Mouse (Mus musculus): ENCODE results near the gene Dhx33. TPM values are rescaled to one million over a fixed set of nuclear protein-coding genes. Genes with fewer than 3 reads are reported as not detected.

The Dhx33 gene
- total RNA-seq, 2 experiments from 2014 or later = 18.8 to 20.6 TPM

GRCm38 (mm10) chr11:71003611-71004315, 474 bp downstream of the Dhx33 start:
- intact Hi-C loops (cut with DNase I) = loop anchor here (1.0 kb wide), 1 partner anchor 20 kb away; the partner anchor contains the start of gene C1qbp
- peak in 1 of 2 experiments; percentile 48 for DNase-seq (ENCODE audit: low spot score in 2 of 2)

GRCm38 (mm10) chr11:71001167-71001566, 3.1 kb downstream of the Dhx33 start:
- intact Hi-C loops (cut with DNase I) = no loop called here
- DNase-seq (ENCODE audit: low spot score in 2 of 2) = peak in 1 of 2 experiments; percentile 28

GRCm38 (mm10) chr11:70982557-70983228, 21.5 kb downstream of the Dhx33 start, which contains the start of gene C1qbp:
Gene C1qbp, minus strand, starts transcription at chr11:70983026.
- DNase-seq (ENCODE audit: low spot score in 2 of 2) = peak; percentile 92 to 94
- intact Hi-C loops (cut with DNase I) = loop anchor here (1.0 kb wide), 1 partner anchor 22 kb away; the partner anchor contains the start of gene Dhx33

- DNase-seq (ENCODE audit: low spot score in 2 of 2) = no peak
- intact Hi-C loops (cut with DNase I) = no loop called here
These were observed 22.2 kb downstream of the Dhx33 start for GRCm38 (mm10) chr11:70982030-70982429.

GRCm38 (mm10) chr11:70980751-70981510, 23.3 kb downstream of the Dhx33 start:
- DNase-seq (ENCODE audit: low spot score in 2 of 2) = no peak
- intact Hi-C loops (cut with DNase I) = no loop called here

GRCm38 (mm10) chr11:70980232-70980631, 24.0 kb downstream of the Dhx33 start:
- no peak for DNase-seq (ENCODE audit: low spot score in 2 of 2)
- intact Hi-C loops (cut with DNase I) = no loop called here

- intact Hi-C loops (cut with DNase I) = no loop called here
- no peak for DNase-seq (ENCODE audit: low spot score in 2 of 2)
These were observed 26.9 kb downstream of the Dhx33 start for GRCm38 (mm10) chr11:70977293-70977692.

GRCm38 (mm10) chr11:70975193-70975592, 29.0 kb downstream of the Dhx33 start:
- DNase-seq (ENCODE audit: low spot score in 2 of 2) = peak in 1 of 2 experiments; percentile 36
- intact Hi-C loops (cut with DNase I) = no loop called here

GRCm38 (mm10) chr11:70973947-70974346, 30.3 kb downstream of the Dhx33 start:
- intact Hi-C loops (cut with DNase I) = no loop called here
- no peak for DNase-seq (ENCODE audit: low spot score in 2 of 2)

- DNase-seq (ENCODE audit: low spot score in 2 of 2) = no peak
- intact Hi-C loops (cut with DNase I) = no loop called here
These were observed 31.7 kb downstream of the Dhx33 start for GRCm38 (mm10) chr11:70972586-70972985.

- peak in 1 of 2 experiments; percentile 51 for DNase-seq (ENCODE audit: low spot score in 2 of 2)
- intact Hi-C loops (cut with DNase I) = no loop called here
These were observed 33.4 kb downstream of the Dhx33 start for GRCm38 (mm10) chr11:70970560-70971540.

GRCm38 (mm10) chr11:70969821-70970559, 34.2 kb downstream of the Dhx33 start, which contains the start of the genes Nup88 and Rpain:
Gene Nup88, minus strand, starts transcription at chr11:70969973.
Gene Rpain, plus strand, starts transcription at chr11:70970213.
- DNase-seq (ENCODE audit: low spot score in 2 of 2) = peak; percentile 96 to 97
- intact Hi-C loops (cut with DNase I) = no loop called here

- intact Hi-C loops (cut with DNase I) = no loop called here
- no peak for DNase-seq (ENCODE audit: low spot score in 2 of 2)
These were observed 34.9 kb downstream of the Dhx33 start for GRCm38 (mm10) chr11:70969271-70969794.

- intact Hi-C loops (cut with DNase I) = no loop called here
- DNase-seq (ENCODE audit: low spot score in 2 of 2) = no peak
These were observed 39.9 kb downstream of the Dhx33 start for GRCm38 (mm10) chr11:70964222-70964907.

GRCm38 (mm10) chr11:70960786-70961554, 43.3 kb downstream of the Dhx33 start:
- peak in 1 of 2 experiments; percentile 58 for DNase-seq (ENCODE audit: low spot score in 2 of 2)
- intact Hi-C loops (cut with DNase I) = no loop called here

GRCm38 (mm10) chr11:70954711-70955110, 49.5 kb downstream of the Dhx33 start:
- intact Hi-C loops (cut with DNase I) = no loop called here
- DNase-seq (ENCODE audit: low spot score in 2 of 2) = no peak
